Mouse (Mus musculus) forebrain, embryonic 13.5 days (tissue): Measurements from ENCODE around the gene Bbip1. TPM values are rescaled to one million over a fixed set of nuclear protein-coding genes. Genes with fewer than 3 reads are reported as not detected.
A peak's percentile ranks its signal among the peaks of the same experiment; 100 is the strongest.
"Not testable (repeated sequence)": the region's sequence is repeated elsewhere in the genome, so short reads cannot be mapped to it uniquely, and the experiment has no call there.

Experiments
- ATAC-seq: fragments of 200-750 bp; cut with Nextera tagmentation; 2 replicates; pipeline ENCODE4 v1.8.0; 2017
- H3K27ac ChIP-seq: fragments of 300-500 bp; sonication (generic); 2 replicates; pipeline ENCODE4 v1.5.1; 2015; ENCODE audit warnings: inconsistent platforms, mild to moderate bottlenecking, moderate library complexity
- H3K27me3 ChIP-seq: fragments of 300-500 bp; sonication (generic); 2 replicates; pipeline ENCODE4 v1.6.1; 2015; ENCODE audit warnings: mild to moderate bottlenecking, inconsistent platforms
- H3K36me3 ChIP-seq: fragments of 300-500 bp; sonication (generic); 2 replicates; pipeline ENCODE4 v1.6.1; 2015; ENCODE audit warnings: mild to moderate bottlenecking, inconsistent platforms; ENCODE audit not compliant: poor library complexity, severe bottlenecking
- H3K4me1 ChIP-seq: fragments of 300-500 bp; sonication (generic); 2 replicates; pipeline ENCODE4 v1.6.1; 2015; ENCODE audit warnings: inconsistent platforms
- H3K4me2 ChIP-seq: fragments of 300-500 bp; sonication (generic); 2 replicates; pipeline ENCODE4 v1.6.1; 2015; ENCODE audit warnings: inconsistent platforms, mild to moderate bottlenecking, moderate library complexity
- H3K4me3 ChIP-seq: fragments of 300-500 bp; sonication (generic); 2 replicates; pipeline ENCODE4 v1.5.1; 2015; ENCODE audit warnings: mild to moderate bottlenecking, inconsistent platforms
- H3K9ac ChIP-seq: fragments of 300-500 bp; sonication (generic); 2 replicates; pipeline ENCODE4 v1.6.1; 2015; ENCODE audit warnings: mild to moderate bottlenecking, inconsistent platforms
- H3K9me3 ChIP-seq: fragments of 300-500 bp; sonication (generic); replicated peaks from 2 replicates; pipeline ENCODE4 v1.6.1; 2016; ENCODE audit warnings: inconsistent platforms
- WGBS: fragments of 180-500 bp; shearing (Covaris S2); methylation state at CpG from one replicate; pipeline ENCODE4 v1.1.7; 2015; 5-methylcytosine and 5-hydroxymethylcytosine counted together
- polyA plus RNA-seq: library from polyadenylated mRNA; unstranded; fragments of >200 nt; fragmentation: Nextera tagmentation; extraction: Ambion mirVana; gene quantifications from 2 replicates; pipeline ENCODE4 v1.2.1, GENCODE M21; 2015

Bbip1 gene
- polyA plus RNA-seq, 1 experiment from 2014 or later = 153 TPM

DNA sequence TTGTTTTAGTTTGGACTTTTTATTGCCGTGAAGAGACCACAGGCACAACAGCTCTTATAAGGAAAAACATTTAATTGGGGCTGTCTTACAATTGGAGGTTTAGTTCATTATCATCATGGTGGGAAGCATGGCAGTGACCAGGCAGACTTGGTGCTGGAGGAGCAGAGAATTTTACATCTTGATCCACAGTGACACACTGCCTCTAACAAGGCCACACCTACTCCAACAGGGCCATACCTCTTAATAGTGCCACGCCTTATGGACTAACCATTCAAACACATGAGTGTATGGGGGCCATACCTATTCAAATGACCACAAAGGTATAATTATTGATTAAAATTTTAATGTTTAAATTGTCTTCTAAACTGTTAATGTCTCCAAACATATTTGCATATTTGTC, 13.1 kb upstream of the Bbip1 start:
- Histone ChIP-seq H3K9ac (no peak overlapping the region), H3K4me3 (no peak overlapping the region), H3K4me1 (peaks cover 7% of the 10 kb centered on the region; the same call in 1 of the 2 replicates), H3K36me3 (no peaks in the 10 kb centered on the region), H3K9me3 (no peaks in the 10 kb centered on the region), H3K4me2 (no peak overlapping the region), H3K27me3 (no peaks in the 10 kb centered on the region), H3K27ac (no peak overlapping the region)
- no peak for ATAC-seq
- 93% methylated on average over 2 of the region's 2 CpGs for WGBS

DNA sequence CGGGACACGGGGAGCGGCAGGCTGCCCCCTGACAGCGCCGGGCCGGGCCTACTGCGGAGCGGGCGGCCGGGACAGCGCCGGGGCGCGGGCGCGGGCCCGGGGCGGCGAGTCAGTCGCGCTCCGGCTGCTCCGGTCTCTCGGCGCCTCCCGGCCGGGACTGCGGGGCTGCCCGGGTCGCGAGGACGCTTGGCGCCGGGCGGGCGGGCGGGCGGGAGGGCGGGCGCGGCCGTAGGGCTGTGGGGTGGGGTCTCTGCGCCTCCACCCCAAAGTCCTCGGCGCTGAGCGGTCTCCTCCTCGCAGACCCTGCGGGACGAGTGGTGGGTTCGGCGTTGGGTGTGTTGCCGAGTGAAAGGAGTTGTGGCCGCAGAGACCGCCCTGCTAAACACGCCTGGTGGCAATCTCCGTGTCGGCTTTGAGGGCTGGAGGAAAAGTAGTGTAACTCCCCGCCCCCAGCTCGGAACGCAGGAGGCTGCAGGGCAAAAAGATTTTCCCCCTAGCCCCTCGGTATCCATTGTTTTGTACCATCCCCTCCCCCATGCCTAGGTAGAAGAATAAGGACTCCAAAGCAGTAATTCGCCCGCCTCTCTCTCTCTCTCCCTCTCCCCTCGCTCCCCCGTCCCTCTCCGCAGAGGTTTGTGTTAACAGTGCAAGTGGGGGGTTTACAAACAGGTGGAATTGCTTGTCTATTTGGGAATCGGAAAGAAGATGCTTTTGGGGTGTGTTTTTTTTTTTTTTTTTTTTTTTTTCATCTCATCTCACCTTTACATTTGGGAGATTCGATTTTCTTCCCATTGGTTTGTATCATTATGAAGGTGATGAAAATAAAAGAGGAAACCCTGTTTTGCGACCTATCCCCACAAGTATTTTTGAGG, 980 bp upstream of the Bbip1 start:
- Histone ChIP-seq H3K4me3 (peak overlapping the region; percentile 97), H3K27ac (peak overlapping the region; percentile 96), H3K9me3 (no peaks in the 10 kb centered on the region), H3K36me3 (no peaks in the 10 kb centered on the region), H3K4me2 (peak overlapping the region; percentile 67), H3K27me3 (no peaks in the 10 kb centered on the region), H3K4me1 (peaks cover 43% of the 10 kb centered on the region), H3K9ac (peak overlapping the region; percentile 95)
- peak; percentile 23 for ATAC-seq
- WGBS = under 1% methylated on average over 29 of the region's 69 CpGs

DNA sequence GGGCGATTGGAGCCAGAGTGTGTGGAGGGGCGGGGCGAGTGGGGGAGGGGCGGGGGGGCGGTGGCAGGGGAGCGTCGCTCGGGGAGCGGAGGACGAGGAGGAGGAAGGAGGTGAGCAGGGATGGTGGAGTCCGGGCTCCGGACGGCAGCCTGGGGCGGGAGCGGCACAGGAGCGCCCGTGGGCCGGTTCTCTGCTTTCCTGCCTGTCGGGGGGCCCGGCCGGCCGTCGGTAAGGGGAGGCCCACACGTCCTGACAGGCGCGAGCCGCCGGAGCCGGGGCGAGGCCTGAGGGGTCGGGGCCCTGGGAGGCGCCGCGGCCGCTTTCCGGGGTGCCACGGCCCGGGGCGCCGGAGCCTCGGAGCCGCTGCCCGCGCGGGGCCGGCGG, 351 bp upstream of the Bbip1 start:
- Histone ChIP-seq H3K27ac (peak overlapping the region; percentile 96), H3K9me3 (no peaks in the 10 kb centered on the region), H3K4me2 (peak overlapping the region; percentile 67), H3K27me3 (no peaks in the 10 kb centered on the region), H3K4me3 (peak overlapping the region; percentile 97), H3K4me1 (peaks cover 43% of the 10 kb centered on the region), H3K36me3 (no peaks in the 10 kb centered on the region), H3K9ac (peak overlapping the region; percentile 95)
- 0% methylated on average over 13 of the region's 47 CpGs for WGBS
- ATAC-seq = peak; percentile 81; the same call in 1 of the 2 replicates

- Histone ChIP-seq H3K4me1 (peaks cover 23% of the 10 kb centered on the region), H3K36me3 (peaks cover 18% of the 10 kb centered on the region), H3K27ac (no peak overlapping the region), H3K9me3 (no peaks in the 10 kb centered on the region), H3K4me2 (peak overlapping the region; percentile 64; the same call in 1 of the 2 replicates), H3K27me3 (no peaks in the 10 kb centered on the region), H3K9ac (peak overlapping the region; percentile 43), H3K4me3 (no peak overlapping the region)
- ATAC-seq = no peak
- 95% methylated on average over 2 of the region's 2 CpGs for WGBS
Observed at GRCm38 (mm10) chr19:53942342-53942741, 2.1 kb downstream of the Bbip1 start.

DNA sequence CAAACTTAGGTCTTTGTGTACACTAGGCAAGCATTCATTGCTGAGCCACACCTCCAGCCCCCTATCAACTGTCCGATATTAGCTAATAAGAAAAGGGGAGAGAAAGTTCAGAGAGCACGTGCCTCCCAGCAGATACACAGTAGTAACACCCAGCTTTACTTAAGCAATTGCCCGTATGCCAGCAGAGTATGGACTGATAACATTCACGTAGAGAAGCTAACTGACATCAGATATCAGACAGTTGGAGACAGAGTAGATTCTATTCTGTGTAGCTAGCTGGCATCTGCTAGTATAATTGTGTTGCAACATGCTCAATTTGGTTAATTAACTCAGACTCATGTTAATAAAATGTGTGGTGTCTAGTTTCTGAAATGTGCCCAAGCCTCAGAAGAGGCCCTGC, 3.3 kb downstream of the Bbip1 start:
- Histone ChIP-seq H3K4me1 (peaks cover 15% of the 10 kb centered on the region), H3K9ac (no peak overlapping the region), H3K27me3 (no peaks in the 10 kb centered on the region), H3K27ac (no peak overlapping the region), H3K36me3 (peaks cover 25% of the 10 kb centered on the region), H3K4me2 (no peak overlapping the region), H3K9me3 (no peaks in the 10 kb centered on the region), H3K4me3 (no peak overlapping the region)
- WGBS = 79% methylated on average over 4 of the region's 4 CpGs
- no peak for ATAC-seq

DNA sequence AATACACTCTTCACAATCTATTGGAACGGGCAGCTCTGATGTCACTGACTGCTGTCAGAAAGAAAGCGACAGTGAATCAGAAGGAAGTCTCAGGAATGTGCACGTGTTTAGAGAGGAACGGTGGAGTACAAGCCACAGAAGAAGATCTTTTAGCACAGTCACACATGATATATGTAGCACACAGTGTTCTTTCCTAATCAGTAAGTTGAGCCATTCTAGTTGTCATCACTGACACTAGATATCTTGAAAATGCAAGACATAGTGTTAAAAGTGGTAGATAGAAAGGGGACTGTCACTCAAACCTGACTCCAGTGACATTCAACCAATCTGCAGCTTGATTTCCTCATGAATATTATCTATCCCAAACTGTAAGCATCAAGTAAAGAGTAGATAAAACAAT, 5.0 kb downstream of the Bbip1 start:
- H3K27me3 ChIP-seq = no peaks in the 10 kb centered on the region
- WGBS = 91% methylated on average over 4 of the region's 4 CpGs
- no peak for ATAC-seq
- H3K9me3 ChIP-seq = no peaks in the 10 kb centered on the region
- no peak overlapping the region for H3K27ac ChIP-seq
- H3K4me3 ChIP-seq = no peak overlapping the region
- no peak overlapping the region for H3K4me2 ChIP-seq
- no peak overlapping the region for H3K9ac ChIP-seq
- H3K4me1 ChIP-seq = peaks cover 12% of the 10 kb centered on the region
- peaks cover 25% of the 10 kb centered on the region for H3K36me3 ChIP-seq

GRCm38 (mm10) chr19:53934046-53934445, 10.4 kb downstream of the Bbip1 start:
- H3K9me3 ChIP-seq = no peaks in the 10 kb centered on the region
- H3K27ac ChIP-seq = no peak overlapping the region
- H3K9ac ChIP-seq = no peak overlapping the region
- no peak overlapping the region for H3K4me2 ChIP-seq
- H3K4me3 ChIP-seq = no peak overlapping the region
- no peak for ATAC-seq
- no peaks in the 10 kb centered on the region for H3K4me1 ChIP-seq
- H3K27me3 ChIP-seq = no peaks in the 10 kb centered on the region
- H3K36me3 ChIP-seq = peaks cover 61% of the 10 kb centered on the region

GRCm38 (mm10) chr19:53933050-53933449, 11.4 kb downstream of the Bbip1 start:
- Histone ChIP-seq H3K27me3 (no peaks in the 10 kb centered on the region), H3K4me2 (no peak overlapping the region), H3K4me1 (no peaks in the 10 kb centered on the region), H3K4me3 (no peak overlapping the region), H3K27ac (no peak overlapping the region), H3K9me3 (no peaks in the 10 kb centered on the region), H3K36me3 (peaks cover 60% of the 10 kb centered on the region), H3K9ac (no peak overlapping the region)
- no peak for ATAC-seq

DNA sequence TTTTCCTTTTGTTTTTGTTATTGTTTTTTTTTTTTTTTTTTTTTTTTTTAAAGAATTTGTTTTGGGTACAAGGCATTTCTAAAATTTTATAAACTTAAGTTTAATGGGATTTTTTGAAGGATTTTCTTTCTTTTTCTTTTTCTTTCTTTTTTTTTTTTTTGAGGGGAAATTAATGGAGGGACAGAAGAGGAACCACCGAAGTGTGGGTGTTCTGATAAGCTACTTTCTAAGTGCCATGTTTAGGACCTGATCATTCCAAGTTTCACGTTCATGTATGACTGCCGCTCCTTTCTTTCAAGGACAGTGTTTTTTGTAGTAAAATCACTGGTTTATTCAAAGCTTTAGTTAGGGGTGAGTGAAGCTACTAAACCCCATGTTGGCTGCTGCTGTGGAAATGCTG, 15.2 kb downstream of the Bbip1 start:
- H3K36me3 ChIP-seq = peaks cover 70% of the 10 kb centered on the region
- peaks cover 4% of the 10 kb centered on the region; the same call in 1 of the 2 replicates for H3K9me3 ChIP-seq
- ATAC-seq = no peak
- H3K27me3 ChIP-seq = no peaks in the 10 kb centered on the region
- H3K4me2 ChIP-seq = no peak overlapping the region
- H3K27ac ChIP-seq = no peak overlapping the region
- WGBS = 96% methylated on average over 3 of the region's 3 CpGs
- H3K4me1 ChIP-seq = no peaks in the 10 kb centered on the region
- H3K4me3 ChIP-seq = no peak overlapping the region
- H3K9ac ChIP-seq = no peak overlapping the region

DNA sequence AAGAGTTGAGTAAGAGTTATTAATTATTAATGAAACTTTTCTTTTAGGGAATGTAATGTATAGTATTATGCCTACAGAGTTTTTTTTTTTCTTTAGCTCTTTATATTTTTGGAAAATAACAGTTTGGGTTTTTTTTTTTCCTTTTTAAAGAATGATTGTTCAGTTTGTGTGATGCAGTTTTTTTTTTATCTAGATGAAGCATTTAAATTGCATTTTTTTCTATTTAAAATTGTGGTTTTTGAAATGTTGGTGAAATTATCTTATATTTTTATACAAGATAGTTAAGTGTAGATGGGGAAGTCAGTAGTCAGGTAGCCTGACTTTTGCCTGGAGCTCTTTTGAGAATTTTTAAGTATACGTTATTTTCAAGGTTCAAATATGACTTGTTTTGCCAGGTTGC, 17.7 kb downstream of the Bbip1 start:
- Histone ChIP-seq H3K4me1 (no peaks in the 10 kb centered on the region), H3K36me3 (peaks cover 69% of the 10 kb centered on the region), H3K27me3 (no peaks in the 10 kb centered on the region), H3K4me3 (no peak overlapping the region), H3K27ac (no peak overlapping the region), H3K9me3 (peaks cover 4% of the 10 kb centered on the region; the same call in 1 of the 2 replicates), H3K9ac (no peak overlapping the region), H3K4me2 (no peak overlapping the region)
- 89% methylated on average over 1 of the region's 1 CpGs for WGBS
- no peak for ATAC-seq

- no peaks in the 10 kb centered on the region for H3K4me1 ChIP-seq
- no peak overlapping the region for H3K27ac ChIP-seq
Observed at GRCm38 (mm10) chr19:53925338-53925751, 19.1 kb downstream of the Bbip1 start.

DNA sequence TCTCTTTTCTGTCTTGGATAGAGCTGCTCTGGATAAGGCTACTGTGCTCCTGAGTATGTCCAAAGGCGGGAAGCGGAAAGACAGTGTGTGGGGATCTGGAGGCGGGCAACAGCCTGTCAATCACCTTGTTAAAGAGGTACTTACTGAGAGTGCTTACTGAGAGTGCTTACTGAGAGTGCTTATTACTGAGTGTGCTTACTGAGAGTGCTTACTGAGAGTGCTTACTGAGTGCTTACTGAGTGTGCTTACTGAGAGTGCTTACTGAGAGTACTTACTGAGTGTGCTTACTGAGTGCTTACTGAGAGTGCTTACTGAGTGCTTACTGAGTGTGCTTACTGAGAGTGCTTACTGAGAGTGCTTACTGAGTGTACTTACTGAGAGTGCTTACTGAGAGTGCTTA, 22.4 kb downstream of the Bbip1 start:
- ATAC-seq, H3K9ac ChIP-seq, H3K4me3 ChIP-seq, H3K4me2 ChIP-seq, H3K27me3 ChIP-seq, H3K27ac ChIP-seq, H3K4me1 ChIP-seq, H3K9me3 ChIP-seq: not testable (repeated sequence)
- peaks cover 71% of the 10 kb centered on the region for H3K36me3 ChIP-seq
- WGBS = 79% methylated on average over 3 of the region's 3 CpGs

More at GRCm38 (mm10) chr19:53925338-53925751, 19.1 kb downstream of the Bbip1 start:
- no peak overlapping the region for H3K4me2 ChIP-seq
- no peaks in the 10 kb centered on the region for H3K27me3 ChIP-seq
- H3K36me3 ChIP-seq = peaks cover 66% of the 10 kb centered on the region
- WGBS = 84% methylated on average over 2 of the region's 2 CpGs
- no peak for ATAC-seq
- no peak overlapping the region for H3K9ac ChIP-seq
- H3K4me3 ChIP-seq = no peak overlapping the region
- H3K9me3 ChIP-seq = peaks cover 4% of the 10 kb centered on the region; the same call in 1 of the 2 replicates
